Mouse (Mus musculus): ENCODE measurements around the gene Rbm6. TPM values are rescaled to one million over a fixed set of nuclear protein-coding genes. Genes with fewer than 3 reads are reported as not detected.

Rbm6 gene
- polyA plus RNA-seq, 1 experiment from 2014 or later = 103 TPM

DNA sequence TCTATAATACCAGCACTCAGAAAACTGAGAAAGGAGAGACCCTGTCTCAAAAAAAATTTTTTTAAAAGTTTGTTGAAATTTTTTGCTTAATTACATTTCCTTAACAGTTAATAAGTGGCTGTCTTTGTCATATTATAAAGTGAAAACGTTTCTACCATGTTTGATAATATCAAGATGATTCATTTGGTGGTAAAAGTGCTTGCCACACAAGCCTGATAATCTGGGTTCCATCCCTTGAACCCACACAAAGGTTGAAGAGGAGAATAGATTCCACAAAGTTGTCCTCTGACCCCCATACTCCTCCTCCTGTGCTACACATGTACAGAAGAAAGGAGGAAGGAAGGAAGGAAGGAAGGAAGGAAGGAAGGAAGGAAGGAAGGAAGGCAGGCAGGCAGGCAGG, 8.5 kb downstream of the Rbm6 start:
- peaks cover 3% of the 10 kb centered on the region for H3K4me1 ChIP-seq (replicated peaks)
- H3K9me3 ChIP-seq = no peaks in the 10 kb centered on the region
- no peak overlapping the region for H3K9ac ChIP-seq
- H3K4me2 ChIP-seq = no peak overlapping the region
- peaks cover 24% of the 10 kb centered on the region for H3K36me3 ChIP-seq
- ATAC-seq (ENCODE audit: low read depth) = no peak
- 80% methylated on average over 1 of the region's 1 CpGs for WGBS
- H3K27ac ChIP-seq (replicated peaks) = no peak overlapping the region
- H3K27me3 ChIP-seq = no peaks in the 10 kb centered on the region
- H3K4me3 ChIP-seq = no peak overlapping the region

GRCm38 (mm10) chr9:107858343-107858742, 14.7 kb downstream of the Rbm6 start:
- no peak for ATAC-seq (ENCODE audit: low read depth)
- Histone ChIP-seq H3K4me1 (replicated peaks) (no peaks in the 10 kb centered on the region), H3K9me3 (no peaks in the 10 kb centered on the region), H3K27me3 (no peaks in the 10 kb centered on the region), H3K9ac (no peak overlapping the region), H3K36me3 (peaks cover 28% of the 10 kb centered on the region), H3K4me3 (no peak overlapping the region), H3K4me2 (no peak overlapping the region), H3K27ac (replicated peaks) (no peak overlapping the region)
- 93% methylated on average over 3 of the region's 3 CpGs for WGBS

DNA sequence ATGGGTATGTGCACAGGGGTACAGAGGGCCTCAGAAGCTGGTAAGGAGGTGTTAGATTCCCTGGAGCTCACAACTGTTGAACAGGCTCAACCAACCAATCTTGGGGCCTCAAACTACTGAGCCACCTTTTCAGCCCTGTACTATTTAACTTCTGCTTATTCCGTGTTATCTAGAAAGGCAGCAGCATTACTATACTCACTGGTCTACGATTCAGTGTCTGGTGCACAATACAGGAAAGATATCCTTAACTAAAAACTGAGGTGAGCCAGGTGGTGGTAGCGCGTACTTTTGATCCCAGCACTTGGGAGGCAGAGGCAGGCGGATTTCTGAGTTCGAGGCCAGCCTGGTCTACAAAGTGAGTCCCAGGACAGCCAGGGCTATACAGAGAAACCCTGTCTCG, 24.1 kb downstream of the Rbm6 start:
- Histone ChIP-seq H3K27me3 (no peaks in the 10 kb centered on the region), H3K27ac (replicated peaks) (no peak overlapping the region), H3K4me1 (replicated peaks) (no peaks in the 10 kb centered on the region), H3K9me3 (no peaks in the 10 kb centered on the region), H3K4me2 (no peak overlapping the region), H3K4me3 (no peak overlapping the region), H3K9ac (no peak overlapping the region), H3K36me3 (peaks cover 55% of the 10 kb centered on the region)
- WGBS = 94% methylated on average over 7 of the region's 7 CpGs
- no peak for ATAC-seq (ENCODE audit: low read depth)

DNA sequence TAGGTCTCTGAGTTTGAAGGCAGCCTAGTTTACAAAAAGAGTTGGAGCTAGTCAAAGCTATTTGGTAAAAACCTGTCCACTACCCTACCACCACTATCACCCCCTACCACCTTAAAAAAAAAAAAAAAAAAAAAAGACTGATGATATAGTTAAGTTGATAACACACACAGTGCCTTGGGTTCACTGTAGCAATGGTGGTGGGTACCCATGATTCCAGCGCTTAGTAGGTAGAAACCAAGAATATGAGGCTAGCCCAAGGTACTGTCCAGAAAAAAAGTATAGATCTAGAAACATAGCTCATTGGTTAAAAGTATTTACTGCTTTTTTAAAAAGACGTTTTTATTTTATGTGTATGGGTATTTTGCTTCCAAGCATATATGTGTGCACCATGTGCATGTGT, 30.3 kb downstream of the Rbm6 start:
- Histone ChIP-seq H3K9me3 (no peaks in the 10 kb centered on the region), H3K4me2 (no peak overlapping the region), H3K27me3 (no peaks in the 10 kb centered on the region), H3K36me3 (peaks cover 47% of the 10 kb centered on the region), H3K4me1 (replicated peaks) (no peaks in the 10 kb centered on the region), H3K4me3 (no peak overlapping the region), H3K27ac (replicated peaks) (no peak overlapping the region), H3K9ac (no peak overlapping the region)
- WGBS = 95% methylated on average over 2 of the region's 2 CpGs
- no peak for ATAC-seq (ENCODE audit: low read depth)

DNA sequence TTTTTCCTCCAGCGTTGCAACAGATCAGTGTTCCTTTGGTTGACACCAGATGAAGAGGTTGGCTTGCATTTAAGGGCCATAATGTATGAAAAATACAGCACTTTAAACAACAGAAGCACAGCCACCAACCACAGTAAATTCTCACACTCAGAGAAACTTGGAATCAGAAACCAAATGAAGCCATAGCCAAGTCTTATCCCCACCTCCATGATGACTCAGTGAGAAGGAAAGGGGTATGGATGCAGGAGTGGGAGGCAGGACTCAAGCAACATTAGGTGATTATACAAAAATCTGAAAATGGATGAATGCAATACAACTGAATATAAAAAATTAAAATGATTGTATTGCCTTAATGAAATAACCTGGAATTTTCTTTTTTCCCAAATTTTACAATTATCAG, 34.2 kb downstream of the Rbm6 start:
- no peaks in the 10 kb centered on the region for H3K9me3 ChIP-seq
- H3K27ac ChIP-seq (replicated peaks) = no peak overlapping the region
- ATAC-seq (ENCODE audit: low read depth) = no peak
- peaks cover 33% of the 10 kb centered on the region for H3K36me3 ChIP-seq
- H3K4me3 ChIP-seq = no peak overlapping the region
- WGBS = 98% methylated on average over 1 of the region's 1 CpGs
- no peaks in the 10 kb centered on the region for H3K27me3 ChIP-seq
- no peak overlapping the region for H3K9ac ChIP-seq
- no peak overlapping the region for H3K4me2 ChIP-seq
- H3K4me1 ChIP-seq (replicated peaks) = no peaks in the 10 kb centered on the region

GRCm38 (mm10) chr9:107833826-107834225, 39.2 kb downstream of the Rbm6 start:
- Histone ChIP-seq H3K9me3 (no peaks in the 10 kb centered on the region), H3K27ac (replicated peaks) (no peak overlapping the region), H3K4me2 (no peak overlapping the region), H3K9ac (no peak overlapping the region), H3K4me3 (no peak overlapping the region), H3K4me1 (replicated peaks) (no peaks in the 10 kb centered on the region), H3K27me3 (no peaks in the 10 kb centered on the region), H3K36me3 (peaks cover 60% of the 10 kb centered on the region)
- ATAC-seq (ENCODE audit: low read depth) = no peak
- 86% methylated on average over 3 of the region's 3 CpGs for WGBS

GRCm38 (mm10) chr9:107831765-107832164, 41.3 kb downstream of the Rbm6 start:
- Histone ChIP-seq H3K27ac (replicated peaks) (no peak overlapping the region), H3K4me1 (replicated peaks) (no peaks in the 10 kb centered on the region), H3K4me2 (no peak overlapping the region), H3K9me3 (no peaks in the 10 kb centered on the region), H3K9ac (no peak overlapping the region), H3K27me3 (no peaks in the 10 kb centered on the region), H3K36me3 (peaks cover 64% of the 10 kb centered on the region), H3K4me3 (no peak overlapping the region)
- ATAC-seq (ENCODE audit: low read depth) = no peak

DNA sequence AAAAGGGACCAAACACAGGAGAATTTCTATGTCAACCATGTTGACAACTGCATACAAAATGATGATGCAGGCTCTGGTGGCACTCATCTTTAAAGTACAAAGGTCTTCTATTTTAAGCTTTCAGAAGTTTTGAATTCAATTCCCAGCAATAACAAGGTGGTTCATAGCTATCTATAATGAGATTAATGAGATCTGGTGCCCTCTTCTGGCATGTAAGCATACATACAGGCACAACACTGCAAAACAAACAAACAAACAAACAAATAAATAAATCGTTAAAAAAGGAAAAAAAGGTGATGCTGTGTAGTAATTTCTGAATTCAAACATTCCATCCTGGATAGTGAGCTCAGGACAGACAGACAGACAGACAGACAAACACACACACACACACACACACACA, 60.9 kb downstream of the Rbm6 start:
- WGBS = 95% methylated on average over 1 of the region's 1 CpGs
- Histone ChIP-seq H3K27me3 (no peaks in the 10 kb centered on the region), H3K4me3 (no peak overlapping the region), H3K9ac (no peak overlapping the region), H3K4me2 (no peak overlapping the region), H3K27ac (replicated peaks) (no peak overlapping the region), H3K4me1 (replicated peaks) (no peaks in the 10 kb centered on the region), H3K9me3 (no peaks in the 10 kb centered on the region), H3K36me3 (peaks cover 47% of the 10 kb centered on the region)
- ATAC-seq (ENCODE audit: low read depth) = no peak

GRCm38 (mm10) chr9:107810985-107811384, 62.1 kb downstream of the Rbm6 start:
- Histone ChIP-seq H3K4me2 (no peak overlapping the region), H3K4me1 (replicated peaks) (no peaks in the 10 kb centered on the region), H3K4me3 (no peak overlapping the region), H3K27me3 (no peaks in the 10 kb centered on the region), H3K27ac (replicated peaks) (no peak overlapping the region), H3K9me3 (no peaks in the 10 kb centered on the region), H3K36me3 (peaks cover 41% of the 10 kb centered on the region), H3K9ac (no peak overlapping the region)
- 97% methylated on average over 2 of the region's 2 CpGs for WGBS
- ATAC-seq (ENCODE audit: low read depth) = no peak

DNA sequence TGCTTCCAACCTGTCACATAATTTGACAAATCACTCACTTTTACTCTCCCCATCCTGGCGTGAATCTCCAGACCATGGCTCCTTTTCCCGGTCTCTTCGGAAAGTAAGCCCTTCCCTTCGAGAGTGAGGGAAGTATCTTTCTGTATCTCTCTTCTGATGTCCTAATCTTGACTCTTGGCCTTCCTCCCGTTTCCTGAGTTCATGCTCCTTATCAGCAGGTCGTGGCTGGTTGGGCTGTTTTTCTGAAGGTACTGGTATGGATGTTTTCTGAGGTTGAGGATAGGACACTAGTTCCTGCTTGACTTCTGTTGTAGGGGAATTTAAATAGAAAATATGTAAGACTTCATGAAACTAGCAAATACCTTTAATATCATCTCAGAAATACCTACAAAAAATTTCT, 81.3 kb downstream of the Rbm6 start:
- 91% methylated on average over 6 of the region's 6 CpGs for WGBS
- H3K36me3 ChIP-seq = peaks cover 77% of the 10 kb centered on the region

DNA sequence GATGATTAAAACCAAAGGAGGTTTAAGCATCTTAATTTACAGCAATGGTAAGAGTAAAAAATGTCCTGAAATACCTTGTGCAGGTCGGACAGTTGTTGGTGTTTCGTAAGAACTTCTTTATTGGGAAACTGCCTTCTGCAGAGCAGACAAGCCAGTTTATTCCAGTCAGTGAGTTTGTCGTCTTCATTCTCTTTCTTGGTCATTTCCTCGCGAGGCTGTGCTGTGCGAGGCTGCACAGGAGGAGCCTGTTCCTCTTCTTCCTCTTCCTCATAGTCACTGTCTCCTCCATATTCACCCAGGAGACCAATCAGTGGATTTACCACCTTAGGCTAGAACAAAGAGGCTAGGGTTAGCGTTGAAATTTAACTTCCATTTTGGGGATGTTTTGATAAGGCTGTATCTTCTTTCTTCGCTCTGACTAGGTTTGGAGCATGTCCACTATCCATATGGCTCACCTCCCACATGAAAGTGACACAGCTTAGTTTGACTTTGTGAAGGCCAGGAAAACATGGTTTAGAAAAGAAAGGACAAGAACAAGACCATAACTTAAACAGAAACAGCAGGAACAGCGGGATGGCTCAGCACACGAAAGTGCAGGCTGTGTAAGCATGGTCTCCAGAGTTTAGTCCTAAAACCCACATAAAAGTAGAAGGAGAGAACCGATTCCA, 90.4 kb downstream of the Rbm6 start:
- no peaks in the 10 kb centered on the region for H3K4me1 ChIP-seq (replicated peaks)
- no peak for ATAC-seq (ENCODE audit: low read depth)
- 95% methylated on average over 11 of the region's 11 CpGs for WGBS
- no peaks in the 10 kb centered on the region for H3K9me3 ChIP-seq
- peaks cover 89% of the 10 kb centered on the region for H3K36me3 ChIP-seq
- no peaks in the 10 kb centered on the region for H3K27me3 ChIP-seq
- H3K9ac ChIP-seq = no peak overlapping the region
- H3K27ac ChIP-seq (replicated peaks) = no peak overlapping the region
- H3K4me3 ChIP-seq = no peak overlapping the region
- H3K4me2 ChIP-seq = no peak overlapping the region

More for the DNA sequence above, 81.3 kb downstream of the Rbm6 start:
- no peak overlapping the region for H3K9ac ChIP-seq
- no peak overlapping the region for H3K4me3 ChIP-seq
- H3K4me1 ChIP-seq (replicated peaks) = no peaks in the 10 kb centered on the region
- H3K9me3 ChIP-seq = no peaks in the 10 kb centered on the region
- no peak for ATAC-seq (ENCODE audit: low read depth)
- H3K4me2 ChIP-seq = no peak overlapping the region
- H3K27ac ChIP-seq (replicated peaks) = no peak overlapping the region
- no peaks in the 10 kb centered on the region for H3K27me3 ChIP-seq

DNA sequence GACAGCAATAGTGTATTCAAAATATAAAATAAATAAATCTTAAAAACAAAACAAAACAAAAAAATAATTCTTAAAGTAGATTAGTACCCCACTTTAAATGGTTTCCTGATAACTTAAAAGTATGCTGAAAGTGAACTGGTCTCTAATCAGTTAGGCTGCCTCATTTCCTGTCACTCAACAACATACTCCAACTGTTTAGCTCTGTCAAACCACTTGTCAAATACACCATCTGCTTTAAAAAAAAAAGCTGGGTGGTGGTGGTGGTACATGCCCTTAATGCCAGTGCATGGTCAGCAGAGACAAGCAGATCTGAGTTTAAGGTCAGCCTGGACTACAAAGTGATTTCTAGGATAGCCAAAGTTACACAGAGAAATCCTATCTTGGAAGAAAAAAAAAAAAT, 96.2 kb downstream of the Rbm6 start:
- H3K9ac ChIP-seq = no peak overlapping the region
- no peak overlapping the region for H3K4me2 ChIP-seq
- no peaks in the 10 kb centered on the region for H3K27me3 ChIP-seq
- H3K27ac ChIP-seq (replicated peaks) = no peak overlapping the region
- no peak overlapping the region for H3K4me3 ChIP-seq
- ATAC-seq (ENCODE audit: low read depth) = no peak
- H3K4me1 ChIP-seq (replicated peaks) = peaks cover under 1% of the 10 kb centered on the region
- peaks cover 79% of the 10 kb centered on the region for H3K36me3 ChIP-seq
- no peaks in the 10 kb centered on the region for H3K9me3 ChIP-seq

DNA sequence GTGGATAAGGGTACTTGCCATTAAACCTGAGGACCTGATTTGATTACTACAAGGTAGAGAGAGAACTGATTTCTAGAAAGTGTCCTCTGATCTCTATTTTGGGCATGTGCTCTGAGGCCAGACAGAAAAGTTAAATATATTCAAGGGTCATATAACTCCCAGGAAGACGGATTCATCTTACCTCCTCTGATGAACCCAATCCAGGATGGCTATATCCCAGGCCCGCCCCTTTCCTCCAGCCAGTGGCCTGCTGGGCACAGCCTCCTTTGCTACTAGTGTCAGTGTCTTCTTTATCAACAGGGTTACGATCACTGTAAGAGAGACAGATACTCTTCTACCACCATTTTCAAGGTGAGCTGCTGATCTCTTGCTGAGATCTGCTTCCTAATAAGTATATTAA, 98.6 kb downstream of the Rbm6 start:
- no peak overlapping the region for H3K4me3 ChIP-seq
- no peak overlapping the region for H3K9ac ChIP-seq
- H3K9me3 ChIP-seq = no peaks in the 10 kb centered on the region
- WGBS = 93% methylated on average over 3 of the region's 3 CpGs
- no peaks in the 10 kb centered on the region for H3K27me3 ChIP-seq
- peaks cover 56% of the 10 kb centered on the region for H3K36me3 ChIP-seq
- H3K4me2 ChIP-seq = no peak overlapping the region
- H3K4me1 ChIP-seq (replicated peaks) = peaks cover 12% of the 10 kb centered on the region
- no peak for ATAC-seq (ENCODE audit: low read depth)
- H3K27ac ChIP-seq (replicated peaks) = no peak overlapping the region

Data from neural tube, embryonic 13.5 days (tissue).